Mouse (Mus musculus) heart, adult 2 months (tissue): Measurements from ENCODE around the gene Mum1.
A peak's percentile ranks its signal among the peaks of the same experiment; 100 is the strongest.

Experiments
- CTCF ChIP-seq: fragments of 200-600 bp; IDR thresholded peaks from 2 replicates; pipeline ENCODE4 v1.8.1; 2022; ENCODE audit warnings: antibody characterized with exemption, mild to moderate bottlenecking, moderate library complexity
- EP300 ChIP-seq: fragments of 200-500 bp; IDR thresholded peaks from 2 replicates; pipeline ENCODE4 v1.6.1; 2011; ENCODE audit warnings: low read depth, low read length, control low read depth; ENCODE audit not compliant: insufficient read depth
- POLR2A ChIP-seq: fragments of 200-500 bp; IDR thresholded peaks from 2 replicates; pipeline ENCODE4 v1.6.1; 2011; ENCODE audit warnings: mild to moderate bottlenecking, low read depth, low read length, control low read depth; ENCODE audit not compliant: insufficient read depth

- TF ChIP-seq POLR2A (no peak), CTCF (peak; percentile 82), EP300 (0 out of 2 replicates have a peak, but pooled peaks have one; percentile 11)
These were observed at the start of gene Mum1 for GRCm38 (mm10) chr10:80226416-80227165.
